Mouse (Mus musculus) cerebral cortex, adult 2 months (tissue): ENCODE data around the gene Tom1l2.

ENCODE experiments used
- WGBS: fragments of 180-500 bp; shearing (Covaris S2); methylation state at CpG from one replicate; pipeline ENCODE4 v1.1.7; 2018; 5-methylcytosine and 5-hydroxymethylcytosine counted together

The Tom1l2 gene

GRCm38 (mm10) chr11:60202710-60203638, 149.7 kb downstream of the Tom1l2 start:
- 84% methylated on average over 26 of the region's 26 CpGs for WGBS

- WGBS = 85% methylated on average over 11 of the region's 11 CpGs
Observed at GRCm38 (mm10) chr11:60200384-60200783, 152.3 kb downstream of the Tom1l2 start.

GRCm38 (mm10) chr11:60199702-60200184, 153.0 kb downstream of the Tom1l2 start:
- WGBS = 8% methylated on average over 18 of the region's 18 CpGs

- 79% methylated on average over 12 of the region's 12 CpGs for WGBS
Observed at GRCm38 (mm10) chr11:60198651-60199050, 154.1 kb downstream of the Tom1l2 start.

GRCm38 (mm10) chr11:60197998-60198619, 154.6 kb downstream of the Tom1l2 start:
- 58% methylated on average over 24 of the region's 24 CpGs for WGBS

GRCm38 (mm10) chr11:60196344-60196743, 156.4 kb downstream of the Tom1l2 start:
- 78% methylated on average over 5 of the region's 5 CpGs for WGBS

GRCm38 (mm10) chr11:60193556-60193955, 159.1 kb downstream of the Tom1l2 start:
- 65% methylated on average over 4 of the region's 4 CpGs for WGBS

- WGBS = 49% methylated on average over 6 of the region's 6 CpGs
Observed at GRCm38 (mm10) chr11:60192534-60192933, 160.2 kb downstream of the Tom1l2 start.

- 95% methylated on average over 17 of the region's 17 CpGs for WGBS
Observed at GRCm38 (mm10) chr11:60190055-60190641, 162.6 kb downstream of the Tom1l2 start.

- WGBS = 51% methylated on average over 21 of the region's 21 CpGs
Observed at GRCm38 (mm10) chr11:60189501-60190040, 163.1 kb downstream of the Tom1l2 start.

- 83% methylated on average over 25 of the region's 25 CpGs for WGBS
Observed at GRCm38 (mm10) chr11:60188275-60188853, 164.3 kb downstream of the Tom1l2 start.

- WGBS = 69% methylated on average over 11 of the region's 11 CpGs
Observed at GRCm38 (mm10) chr11:60187070-60187469, 165.6 kb downstream of the Tom1l2 start.

- WGBS = 49% methylated on average over 20 of the region's 20 CpGs
Observed at GRCm38 (mm10) chr11:60185396-60186231, 167.1 kb downstream of the Tom1l2 start.

GRCm38 (mm10) chr11:60184346-60185325, 168.1 kb downstream of the Tom1l2 start:
- 36% methylated on average over 22 of the region's 22 CpGs for WGBS

GRCm38 (mm10) chr11:60182741-60183140, 170.0 kb downstream of the Tom1l2 start:
- WGBS = 49% methylated on average over 2 of the region's 2 CpGs

GRCm38 (mm10) chr11:60182116-60182670, 170.5 kb downstream of the Tom1l2 start:
- WGBS = 81% methylated on average over 12 of the region's 12 CpGs

GRCm38 (mm10) chr11:60178005-60178404, 174.7 kb downstream of the Tom1l2 start:
- WGBS = 68% methylated on average over 6 of the region's 6 CpGs

- WGBS = 6% methylated on average over 42 of the region's 42 CpGs
Observed at GRCm38 (mm10) chr11:60176975-60177657, 175.6 kb downstream of the Tom1l2 start.
